Mouse (Mus musculus) thymus, adult 2 months (tissue): ENCODE measurements around the gene Ebf1.

Experiments
- CTCF ChIP-seq: fragments of 200-500 bp; IDR thresholded peaks from 2 replicates; pipeline ENCODE4 v1.5.1; 2012; ENCODE audit warnings: mild to moderate bottlenecking, control low read depth, low read length, moderate library complexity, borderline replicate concordance; ENCODE audit not compliant: control insufficient read depth, poor library complexity, insufficient read depth; ENCODE audit errors: extremely low read depth
- POLR2A ChIP-seq: fragments of 200-500 bp; IDR thresholded peaks from 2 replicates; pipeline ENCODE4 v1.6.1; 2012; ENCODE audit warnings: mild to moderate bottlenecking, low read length, control low read depth, moderate library complexity; ENCODE audit not compliant: control insufficient read depth, poor library complexity, insufficient read depth; ENCODE audit errors: extremely low read depth

DNA sequence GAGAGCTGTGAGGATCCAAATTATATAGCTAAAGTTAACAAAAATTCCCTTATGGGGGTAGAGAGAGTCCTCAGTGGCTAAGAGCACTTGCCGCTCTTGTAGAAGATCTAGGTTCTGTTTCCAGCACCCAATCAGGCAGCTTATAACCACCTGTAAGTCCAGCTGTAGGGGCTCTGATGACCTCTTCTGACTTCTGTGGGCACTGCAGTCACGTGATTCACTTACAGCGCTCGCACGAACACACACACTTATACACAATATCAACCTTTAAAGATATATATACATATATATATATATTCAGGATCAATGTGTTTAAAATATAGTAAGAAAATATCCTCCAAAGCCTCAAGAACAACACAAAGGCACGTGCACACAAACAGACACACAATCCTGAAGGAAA is 24.1 kb upstream of the Ebf1 start:
- TF ChIP-seq CTCF (no peak), POLR2A (no peak)
